Mouse (Mus musculus) liver, embryonic 14.5 days (tissue): Measurements from ENCODE around the gene Atp1a2. TPM values are rescaled to one million over a fixed set of nuclear protein-coding genes. Genes with fewer than 3 reads are reported as not detected.

Experiments
- ATAC-seq: fragments of 200-750 bp; cut with Nextera tagmentation; 2 replicates; pipeline ENCODE4 v1.8.0; 2017; ENCODE audit warnings: moderate number of reproducible peaks, mild to moderate bottlenecking, moderate library complexity; ENCODE audit not compliant: insufficient read depth
- DNase-seq, 3 experiments: peaks; one replicate each; pipeline ENCODE4 v3.0.0-alpha.2; 2012 to 2013; ENCODE audit warnings: low read depth in 3 of 3, low spot score in 3 of 3
- H3K27ac ChIP-seq: fragments of 300-500 bp; sonication (generic); 2 replicates; pipeline ENCODE4 v1.5.1; 2014; ENCODE audit warnings: moderate library complexity, mild to moderate bottlenecking, control low read depth, inconsistent platforms
- H3K27me3 ChIP-seq: fragments of 300-500 bp; sonication (generic); 2 replicates; pipeline ENCODE4 v1.6.1; 2014; ENCODE audit warnings: mild to moderate bottlenecking, low read length, moderate library complexity; ENCODE audit not compliant: control insufficient read depth, insufficient read depth
- H3K36me3 ChIP-seq: fragments of 300-500 bp; sonication (generic); replicated peaks from 2 replicates; pipeline ENCODE4 v1.6.1; 2014; ENCODE audit warnings: low read depth; ENCODE audit not compliant: control insufficient read depth, insufficient read depth
- H3K4me1 ChIP-seq, 2 experiments: fragments of 200-500 bp in 1 of 2; fragments of 300-500 bp in 1 of 2; sonication (generic) in 1 of 2; replicated peaks; 2 replicates each; pipeline ENCODE4 v1.6.1; 2012 to 2014; ENCODE audit warnings: antibody characterized with exemption in 1 of 2, inconsistent platforms in 1 of 2, low read length in 1 of 2; ENCODE audit not compliant: control insufficient read depth in 2 of 2, insufficient read depth in 2 of 2
- H3K4me2 ChIP-seq: fragments of 300-500 bp; sonication (generic); 2 replicates; pipeline ENCODE4 v1.6.1; 2014; ENCODE audit warnings: low read depth, mild to moderate bottlenecking, control low read depth, moderate library complexity
- H3K4me3 ChIP-seq, 2 experiments: fragments of 200-500 bp in 1 of 2; fragments of 300-500 bp in 1 of 2; sonication (generic) in 1 of 2; 2 replicates each; pipeline ENCODE4 v1.5.1; 2012 to 2014; ENCODE audit warnings: low read depth in 2 of 2, low read length in 2 of 2, mild to moderate bottlenecking in 2 of 2, control low read depth in 1 of 2, inconsistent platforms in 1 of 2, moderate library complexity in 1 of 2; ENCODE audit not compliant: insufficient read depth in 1 of 2
- H3K9ac ChIP-seq: fragments of 300-500 bp; sonication (generic); replicated peaks from 2 replicates; pipeline ENCODE4 v1.6.1; 2014; ENCODE audit warnings: mild to moderate bottlenecking, control low read depth, moderate library complexity
- H3K9me3 ChIP-seq: fragments of 300-500 bp; sonication (generic); 2 replicates; pipeline ENCODE4 v1.6.1; 2016; ENCODE audit warnings: low read length, mixed read lengths; ENCODE audit not compliant: control insufficient read depth
- CTCF ChIP-seq: IDR thresholded peaks from 2 replicates; pipeline ENCODE4 v1.5.1; 2016; ENCODE audit warnings: antibody characterized with exemption, low read depth, control low read depth
- EP300 ChIP-seq: IDR thresholded peaks from 2 replicates; pipeline ENCODE4 v1.6.1; 2016; ENCODE audit warnings: antibody characterized with exemption, low read depth
- WGBS: fragments of 180-500 bp; shearing (Covaris S2); extraction: QIAGEN DNeasy Blood & Tissue Kit; methylation state at CpG from one replicate; pipeline ENCODE4 v1.1.7; 2014; ENCODE audit not compliant: insufficient replicate concordance; 5-methylcytosine and 5-hydroxymethylcytosine counted together
- polyA plus RNA-seq, 2 experiments: library from polyadenylated mRNA; depleted of rRNA in 1 of 2; stranded (reverse) in 1 of 2; unstranded in 1 of 2; fragments of >200 nt; fragmentation: Nextera tagmentation in 1 of 2; extraction: Ambion mirVana in 1 of 2; gene quantifications; 2 replicates each; pipeline versions ENCODE4 v1.2.1 to v1.2.3; 2012 to 2014

The Atp1a2 gene
- polyA plus RNA-seq (2012; rRNA removed) (0.08 and 0.10 TPM in 2 replicates), polyA plus RNA-seq (2014; fragmentation: Nextera tagmentation; extraction: Ambion mirVana) (0.01 and 0.08 TPM in 2 replicates)

DNA sequence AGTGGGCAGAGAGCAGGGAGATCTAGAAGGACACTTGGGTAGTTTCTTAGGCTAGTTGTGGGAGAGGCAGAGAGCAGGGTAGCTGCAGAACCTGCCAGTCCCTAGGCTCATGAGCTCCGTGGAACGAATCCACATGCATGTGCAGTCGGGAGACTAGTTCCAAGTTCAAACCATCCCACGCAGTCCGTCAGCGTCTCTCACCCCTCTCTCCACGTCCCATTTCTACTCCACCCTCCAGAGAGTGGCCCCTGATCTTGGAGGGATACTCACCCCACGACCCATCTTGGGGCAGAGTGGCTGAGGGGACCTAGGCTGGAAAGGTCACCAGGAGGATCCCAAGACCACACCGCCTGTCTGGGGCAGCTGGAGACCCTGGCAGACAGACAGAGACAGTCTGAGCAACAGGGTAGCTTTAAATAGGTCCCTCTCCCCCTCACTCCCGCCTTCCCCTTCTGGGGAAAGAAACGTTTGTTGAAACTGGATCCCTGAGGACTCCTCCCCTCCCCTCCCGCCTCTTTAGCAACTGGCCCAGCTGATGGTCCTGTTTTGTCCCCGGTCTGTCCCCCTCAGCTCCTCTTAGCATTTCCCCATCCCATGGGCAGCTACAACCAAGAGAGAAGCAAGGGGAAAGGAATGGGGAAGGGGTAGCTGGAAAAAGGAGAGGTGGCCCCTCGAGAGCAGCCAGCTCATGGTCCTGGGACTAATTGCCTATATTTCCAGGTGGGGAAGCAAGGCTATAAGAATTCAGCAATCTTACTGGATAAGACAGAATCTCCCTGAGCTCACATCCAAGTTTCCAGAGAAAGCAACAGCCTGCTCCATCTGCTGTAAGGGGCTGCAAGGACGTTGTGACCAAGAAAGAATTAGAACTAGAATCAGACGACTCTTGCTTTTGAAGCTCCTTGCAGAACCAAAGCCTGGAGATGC is at the start of gene Atp1a2:
TSS of gene Atp1a2 (minus strand) at position 454 of the 927 bp plus-strand sequence.
- ATAC-seq (no peak), DNase-seq (no peak)
- 15% methylated on average over 16 of the region's 16 CpGs for WGBS
- Histone ChIP-seq H3K27me3 (peaks cover 3% of the 10 kb centered on the region; the same call in 1 of the 2 replicates), H3K4me1 (peaks cover 0 to 3% of the 10 kb centered on the region in 2 experiments; a peak in 1 of 4 replicates), H3K36me3 (no peaks in the 10 kb centered on the region), H3K9me3 (no peaks in the 10 kb centered on the region), H3K4me2 (no peak within 1 kb of the TSS), H3K4me3 (no peak within 1 kb of the TSS), H3K9ac (no peak within 1 kb of the TSS), H3K27ac (no peak within 1 kb of the TSS)
- TF ChIP-seq CTCF, result no peak
- no peak for TF ChIP-seq EP300

DNA sequence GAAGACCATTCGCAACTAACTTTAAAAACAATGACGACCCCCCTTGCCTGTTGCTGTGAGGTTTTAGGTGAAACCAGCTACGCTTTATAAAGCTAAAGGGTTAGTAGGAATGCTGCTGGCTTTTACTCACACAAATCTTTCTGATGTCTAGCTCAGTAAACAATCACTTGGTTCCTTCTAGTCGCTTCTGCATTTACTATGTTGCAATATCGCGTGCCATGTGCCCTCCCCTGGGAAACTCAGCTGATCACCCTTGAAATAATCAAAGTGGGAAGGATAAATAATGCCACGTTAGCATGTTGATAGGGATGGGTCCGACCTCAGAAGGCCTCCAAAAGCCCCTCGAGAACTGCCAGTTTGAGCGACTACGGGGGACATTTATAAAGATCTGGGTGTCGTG is 49.5 kb upstream of the Atp1a2 start:
- 65% methylated on average over 12 of the region's 12 CpGs for WGBS
- DNase-seq (no peak), ATAC-seq (no peak)
- H3K4me2 ChIP-seq, result no peak overlapping the region
- no peaks in the 10 kb centered on the region for H3K36me3 ChIP-seq
- no peak overlapping the region for H3K27ac ChIP-seq
- peaks cover 0 to 5% of the 10 kb centered on the region in 2 experiments; a peak in 1 of 4 replicates for H3K4me1 ChIP-seq
- no peak overlapping the region for H3K4me3 ChIP-seq
- peaks cover 3% of the 10 kb centered on the region for H3K27me3 ChIP-seq
- no peaks in the 10 kb centered on the region for H3K9me3 ChIP-seq
- H3K9ac ChIP-seq, result no peak overlapping the region
- no peak for TF ChIP-seq CTCF
- no peak for TF ChIP-seq EP300

DNA sequence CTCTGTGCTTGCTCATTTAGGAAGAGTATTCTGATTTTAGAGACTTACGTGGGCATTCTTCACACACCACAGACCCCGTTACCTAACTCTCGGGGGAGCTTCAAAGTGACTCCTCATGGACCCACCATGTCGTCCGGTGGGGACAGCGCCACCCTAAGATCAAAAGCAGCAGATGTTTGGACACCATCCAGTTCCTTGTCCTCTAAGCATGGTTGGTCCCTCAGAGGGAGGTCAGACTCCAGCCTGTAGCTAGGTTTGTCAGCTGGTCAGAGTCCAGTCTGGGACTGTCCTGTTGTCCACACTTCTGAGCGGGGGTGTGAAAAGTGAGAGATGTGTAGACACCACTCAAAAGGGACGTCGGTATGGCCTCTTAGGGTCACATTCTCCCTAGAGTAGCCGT is 48.8 kb upstream of the Atp1a2 start:
- no peak overlapping the region for H3K9ac ChIP-seq
- DNase-seq (no peak), ATAC-seq (no peak)
- H3K4me1 ChIP-seq, result peaks cover 0 to 5% of the 10 kb centered on the region in 2 experiments; a peak in 1 of 4 replicates
- no peaks in the 10 kb centered on the region for H3K36me3 ChIP-seq
- no peak overlapping the region for H3K27ac ChIP-seq
- no peak overlapping the region for H3K4me3 ChIP-seq
- TF ChIP-seq CTCF (no peak), EP300 (no peak)
- peaks cover 9% of the 10 kb centered on the region for H3K27me3 ChIP-seq
- H3K9me3 ChIP-seq, result no peaks in the 10 kb centered on the region
- WGBS, result 61% methylated on average over 10 of the region's 10 CpGs
- H3K4me2 ChIP-seq, result no peak overlapping the region

- no peak overlapping the region for H3K4me2 ChIP-seq
- no peak overlapping the region for H3K27ac ChIP-seq
- ATAC-seq (no peak), DNase-seq (no peak)
- no peaks in the 10 kb centered on the region for H3K9me3 ChIP-seq
- no peak for TF ChIP-seq EP300
- TF ChIP-seq CTCF, result no peak
- no peaks in the 10 kb centered on the region for H3K36me3 ChIP-seq
- H3K4me3 ChIP-seq, result no peak overlapping the region
- peaks cover 0 to 5% of the 10 kb centered on the region in 2 experiments; a peak in 1 of 4 replicates for H3K4me1 ChIP-seq
- 63% methylated on average over 7 of the region's 7 CpGs for WGBS
- H3K27me3 ChIP-seq, result peaks cover 21% of the 10 kb centered on the region
- H3K9ac ChIP-seq, result no peak overlapping the region
These were observed 47.0 kb upstream of the Atp1a2 start for GRCm38 (mm10) chr1:172344820-172345219.

DNA sequence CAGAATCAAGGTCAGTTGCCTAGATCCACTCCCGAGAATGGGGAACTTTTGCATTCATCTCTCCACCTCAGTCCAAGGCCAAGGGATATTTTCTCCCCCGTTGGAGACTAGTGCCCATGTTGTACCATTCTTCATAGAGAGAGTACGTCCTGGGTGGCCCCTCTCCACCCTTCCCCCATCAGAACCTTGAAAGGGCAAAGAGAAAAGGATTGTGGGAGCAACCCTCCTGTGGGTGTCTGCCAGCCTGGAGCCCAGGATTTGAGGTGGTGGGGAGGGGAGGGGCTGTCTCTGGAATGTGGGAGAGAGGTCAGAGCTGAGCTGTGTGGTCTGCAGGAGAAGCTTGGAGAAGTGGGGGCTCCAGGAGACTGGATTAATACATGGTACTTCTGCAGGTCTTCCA is 46.0 kb upstream of the Atp1a2 start:
- 32% methylated on average over 3 of the region's 3 CpGs for WGBS
- Histone ChIP-seq H3K36me3 (no peaks in the 10 kb centered on the region), H3K9me3 (no peaks in the 10 kb centered on the region), H3K27me3 (peaks cover 25% of the 10 kb centered on the region), H3K9ac (no peak overlapping the region), H3K4me1 (peaks cover 0 to 5% of the 10 kb centered on the region in 2 experiments; a peak in 1 of 4 replicates), H3K4me3 (no peak overlapping the region), H3K27ac (no peak overlapping the region), H3K4me2 (no peak overlapping the region)
- DNase-seq (no peak), ATAC-seq (no peak)
- no peak for TF ChIP-seq CTCF
- no peak for TF ChIP-seq EP300
